Comparison of ENCODE assay signal across 11 mouse cellular contexts in the genomic region with DNA sequence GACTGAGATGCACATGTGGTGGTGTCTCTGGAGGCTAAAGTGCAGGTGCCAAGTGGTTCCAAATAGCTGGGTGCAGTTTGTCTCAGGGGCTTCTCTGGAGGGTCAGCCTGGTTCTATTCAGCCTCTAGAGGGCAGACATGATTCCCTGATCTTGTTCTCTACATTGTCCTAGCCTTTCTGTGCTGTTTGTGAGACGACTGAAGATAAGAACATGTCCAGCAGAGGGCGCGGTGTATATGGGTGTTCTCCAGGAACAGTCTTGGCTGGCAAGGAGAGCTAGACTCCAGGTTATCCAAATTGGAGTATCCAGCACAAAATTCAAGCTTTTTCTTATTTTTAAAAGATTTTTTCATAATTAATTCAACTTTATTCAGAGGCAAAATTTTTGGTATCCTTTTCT. TPM values are rescaled to one million over a fixed set of nuclear protein-coding genes. Genes with fewer than 3 reads are reported as not detected.
DNase-seq lines count a peak whose midpoint lies in the region; ATAC-seq and TF ChIP-seq lines count a peak whose summit lies in the region.
"Not testable (repeated sequence)": the region's sequence is repeated elsewhere in the genome, so short reads cannot be mapped to it uniquely, and the experiment has no call there.
"Had no signal": no experiment of that assay in that cellular context is flagged by ENCODE, and none has a peak within 500 bp of the region (broad histone marks: within the 10 kb centered on the region; RNA-seq: fewer than 3 reads in every experiment).

No protein-coding gene starts in this region.

- TF ChIP-seq CTCF in midbrain, postnatal 0 days (IDR thresholded peaks at IDR 0.05), result peak; percentile 68
- peak; percentile 77 for TF ChIP-seq CTCF in stomach, postnatal 0 days (IDR thresholded peaks at IDR 0.05; ENCODE audit: low read depth)

- H3K4me2 ChIP-seq in midbrain, postnatal 0 days (ENCODE audit: low read depth, low read length, poor library complexity, severe bottlenecking); stomach, postnatal 0 days (replicated peaks; ENCODE audit: low read depth): not testable (repeated sequence)

- H3K27ac ChIP-seq in midbrain, postnatal 0 days (ENCODE audit: low read depth, low read length); stomach, postnatal 0 days (replicated peaks): not testable (repeated sequence)

- not testable (repeated sequence) for H3K9me3 ChIP-seq in midbrain, postnatal 0 days (ENCODE audit: low read length); stomach, postnatal 0 days (ENCODE audit: control insufficient read depth, low read length)

- ATAC-seq in midbrain, postnatal 0 days (ENCODE audit: low FRiP score); stomach, postnatal 0 days (ENCODE audit: low FRiP score, low TSS enrichment): not testable (repeated sequence)

- not testable (repeated sequence) for H3K36me3 ChIP-seq in midbrain, postnatal 0 days (ENCODE audit: insufficient read depth, low read length); stomach, postnatal 0 days (ENCODE audit: control insufficient read depth, insufficient read depth, low read length)

- WGBS in midbrain, postnatal 0 days, result 15% methylated on average over 3 of the region's 3 CpGs
- WGBS in stomach, postnatal 0 days, result 10% methylated on average over 3 of the region's 3 CpGs

- intact Hi-C loops in left cerebral cortex, postnatal 4 days (cut with DNase I), result not testable (repeated sequence)

- peak; percentile 83 for DNase-seq in 3T3-L1 (ENCODE audit: low read depth, low spot score)
- peak; percentile 69 for DNase-seq in adrenal gland, postnatal 25 days
- DNase-seq in embryo, embryonic 9.5 days (ENCODE audit: extremely low spot score), result peak; percentile 40
- DNase-seq in heart, adult 11 months, result peak; percentile 90
- DNase-seq in kidney, adult 9 months, result peak; percentile 82
- peak; percentile 80 for DNase-seq in left cerebral cortex, postnatal 4 days
- peak; percentile 78 for DNase-seq in midbrain, postnatal 0 days (ENCODE audit: low spot score)
- peak; percentile 76 for DNase-seq in stomach, postnatal 0 days (ENCODE audit: low spot score)

- not testable (repeated sequence) for H3K9ac ChIP-seq in midbrain, postnatal 0 days (replicated peaks; ENCODE audit: low read length, poor library complexity, severe bottlenecking); stomach, postnatal 0 days (ENCODE audit: low read length)

- TF ChIP-seq EP300 in stomach, postnatal 0 days (optimal IDR thresholded peaks at IDR 0.05), result not testable (repeated sequence)

- H3K4me3 ChIP-seq in midbrain, postnatal 0 days (ENCODE audit: low read depth, low read length); stomach, postnatal 0 days (ENCODE audit: low read depth, low read length): not testable (repeated sequence)

- H3K27me3 ChIP-seq in midbrain, postnatal 0 days (ENCODE audit: insufficient read depth, low read length); stomach, postnatal 0 days (ENCODE audit: control insufficient read depth, insufficient read depth, low read length): not testable (repeated sequence)

- not testable (repeated sequence) for H3K4me1 ChIP-seq in midbrain, postnatal 0 days (ENCODE audit: insufficient read depth, low read length); stomach, postnatal 0 days (replicated peaks; ENCODE audit: control insufficient read depth, insufficient read depth)

RNA-seq across cellular contexts. Expression of gene Gm5751, which starts 9.7 kb away (rescaled TPM):
- total RNA-seq in adrenal gland, postnatal 25 days (2021), result not detected in 2 replicates
- not detected for total RNA-seq in left cerebral cortex, postnatal 4 days (2021)
- not detected in 2 replicates for total RNA-seq in midbrain, postnatal 0 days (2014; rRNA removed)
- not detected in 2 replicates for polyA plus RNA-seq in midbrain, postnatal 0 days (2015; fragmentation: Nextera tagmentation; extraction: Ambion mirVana)
- polyA plus RNA-seq in stomach, postnatal 0 days (2015; fragmentation: Nextera tagmentation; extraction: Ambion mirVana), result not detected in 2 replicates
- polyA plus RNA-seq: CD4-positive, CD25-positive, alpha-beta regulatory T cell, adult 4 months; heart, embryonic 15.5 days; neural tube, embryonic 15.5 days had no signal

RNA-seq across cellular contexts. Expression of gene Gm6592, which starts 20.5 kb away (rescaled TPM):
- total RNA-seq in adrenal gland, postnatal 25 days (2021), result not detected in 2 replicates
- not detected for total RNA-seq in left cerebral cortex, postnatal 4 days (2021)
- not detected in 2 replicates for total RNA-seq in midbrain, postnatal 0 days (2014; rRNA removed)
- not detected in 2 replicates for polyA plus RNA-seq in midbrain, postnatal 0 days (2015; fragmentation: Nextera tagmentation; extraction: Ambion mirVana)
- not detected in 2 replicates for polyA plus RNA-seq in stomach, postnatal 0 days (2015; fragmentation: Nextera tagmentation; extraction: Ambion mirVana)
- polyA plus RNA-seq: CD4-positive, CD25-positive, alpha-beta regulatory T cell, adult 4 months; heart, embryonic 15.5 days; neural tube, embryonic 15.5 days had no signal

RNA-seq across cellular contexts. Expression of gene B630019K06Rik, which starts 27.9 kb away (rescaled TPM):
- 9.9 and 10.9 TPM in 2 replicates for total RNA-seq in adrenal gland, postnatal 25 days (2021)
- total RNA-seq in left cerebral cortex, postnatal 4 days (2021), result 10 to 100 TPM; 26.3 to 27.1 TPM
- 112 and 113 TPM in 2 replicates for total RNA-seq in midbrain, postnatal 0 days (2014; rRNA removed)
- polyA plus RNA-seq in midbrain, postnatal 0 days (2015; fragmentation: Nextera tagmentation; extraction: Ambion mirVana), result 37.5 and 40.5 TPM in 2 replicates
- 2.2 and 2.5 TPM in 2 replicates for polyA plus RNA-seq in stomach, postnatal 0 days (2015; fragmentation: Nextera tagmentation; extraction: Ambion mirVana)

Comparison
In these comparisons a context has a peak if more than half of its experiments do, and no peak if none do; other contexts are left out.
1. DNase-seq: peak in every context shown above with its lines; median percentile 90 in heart, adult 11 months; 83 in 3T3-L1; 82 in kidney, adult 9 months; 80 in left cerebral cortex, postnatal 4 days; 78 in midbrain, postnatal 0 days; 76 in stomach, postnatal 0 days; 69 in adrenal gland, postnatal 25 days; 40 in embryo, embryonic 9.5 days.